Mouse (Mus musculus) right cerebral cortex, adult 18-20 months (tissue): ENCODE data around the gene Coq10b.
"Not testable (repeated sequence)": the region's sequence is repeated elsewhere in the genome, so short reads cannot be mapped to it uniquely, and the experiment has no call there.

Source experiments
- DNase-seq: peaks from one replicate; pipeline ENCODE4 v3.0.0; 2022; ENCODE audit warnings: mixed read lengths

Coq10b gene

DNA sequence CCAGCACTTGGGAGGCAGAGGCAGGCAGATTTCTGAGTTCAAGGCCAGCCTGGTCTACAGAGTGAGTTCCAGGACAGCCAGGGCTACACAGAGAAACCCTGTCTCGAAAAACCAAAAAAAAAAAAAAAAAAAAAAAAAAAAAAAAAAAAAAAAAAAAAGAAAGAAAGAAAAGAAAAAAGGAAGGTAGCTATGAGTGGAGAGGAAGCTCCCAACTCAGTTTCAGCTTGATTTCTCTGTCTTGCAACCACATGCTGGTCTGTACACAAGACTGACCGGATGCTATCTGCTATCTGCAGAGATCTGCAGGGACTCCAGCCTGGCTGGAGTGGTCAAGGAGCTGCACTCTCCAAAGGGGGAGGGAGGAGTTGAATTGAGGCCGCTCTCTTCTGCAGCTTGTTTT is 5.8 kb downstream of the Coq10b start:
- not testable (repeated sequence) for DNase-seq

GRCm38 (mm10) chr1:55061099-55061498 is 8.5 kb downstream of the Coq10b start:
- DNase-seq: no peak

DNA sequence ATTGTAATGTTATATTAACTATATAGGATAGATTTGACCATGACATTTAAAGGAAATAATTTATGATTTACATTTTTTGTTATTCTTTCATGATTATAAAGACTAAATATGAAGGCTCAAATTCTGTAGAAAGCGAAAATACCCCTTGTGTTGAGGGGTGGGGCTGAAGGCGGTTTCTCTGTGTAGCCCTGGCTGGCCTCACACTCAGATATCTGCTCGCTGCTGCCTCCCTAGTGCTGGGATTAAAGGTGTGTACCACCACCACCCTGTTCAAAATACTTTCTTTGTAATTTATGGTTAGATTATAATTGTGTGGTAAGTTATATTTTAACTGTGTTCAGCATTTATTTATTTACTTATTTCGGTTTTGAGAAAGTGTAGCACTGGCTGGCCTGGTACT is 9.2 kb downstream of the Coq10b start:
- no peak for DNase-seq

GRCm38 (mm10) chr1:55072328-55072727 is 19.8 kb downstream of the Coq10b start:
- DNase-seq: not testable (repeated sequence)

DNA sequence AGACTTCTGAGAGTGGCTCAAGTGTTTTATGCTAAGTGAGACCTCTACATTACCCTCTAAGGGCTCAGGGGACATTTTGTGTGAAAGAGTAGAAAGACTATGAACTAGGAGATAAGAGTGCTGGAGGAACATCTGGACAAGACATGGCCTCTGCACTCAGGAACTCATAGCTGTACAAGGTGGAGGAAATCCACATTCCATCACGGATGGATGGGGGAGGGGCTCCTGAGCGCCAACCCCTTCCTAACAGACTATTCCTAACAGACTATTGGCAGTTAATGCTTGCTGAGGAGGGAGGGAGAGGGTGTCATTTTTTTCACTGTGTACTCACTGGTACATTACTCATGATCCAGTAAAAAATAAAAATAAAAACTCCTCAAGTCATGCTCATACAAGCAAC is 22.2 kb downstream of the Coq10b start:
- no peak for DNase-seq

GRCm38 (mm10) chr1:55075652-55076394 is 23.3 kb downstream of the Coq10b start:
- DNase-seq: no peak

DNA sequence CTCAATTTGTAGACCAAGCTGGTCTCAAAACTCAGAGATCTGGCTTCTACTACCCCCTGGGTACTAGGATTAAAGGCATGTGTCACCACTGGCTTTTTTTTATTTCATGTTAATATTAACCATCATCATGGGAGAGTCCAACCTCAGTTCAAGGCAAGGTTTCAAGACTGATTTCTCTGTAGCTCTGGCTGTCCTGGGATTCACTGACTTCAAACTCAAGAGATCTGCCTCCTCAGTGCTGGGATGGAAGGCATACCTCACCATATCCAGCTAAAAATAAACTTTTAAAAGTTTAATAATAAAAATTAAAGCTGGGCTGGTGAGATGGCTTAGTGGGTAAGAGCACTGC is 23.8 kb downstream of the Coq10b start:
- no peak for DNase-seq

- no peak for DNase-seq
Observed at GRCm38 (mm10) chr1:55076849-55077516, 24.4 kb downstream of the Coq10b start.

DNA sequence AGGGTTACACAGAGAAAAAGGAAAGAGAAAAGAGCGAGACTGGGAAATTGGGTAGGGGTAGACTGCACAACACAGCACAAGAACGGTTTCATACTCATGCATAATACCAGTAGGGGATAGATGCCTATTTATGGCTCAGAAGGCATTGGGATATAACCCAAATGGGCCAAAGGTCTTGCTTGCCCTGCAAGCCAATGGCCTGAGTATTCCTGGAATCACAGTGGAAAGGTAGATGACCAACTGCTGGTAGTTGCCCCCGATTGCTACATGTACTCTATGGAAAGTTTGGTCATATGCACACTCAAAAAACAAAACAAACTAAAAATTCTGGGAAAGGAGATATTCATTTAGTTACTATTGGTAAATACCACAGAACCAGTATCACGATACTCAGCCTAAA is 27.1 kb downstream of the Coq10b start:
- DNase-seq: no peak

- no peak for DNase-seq
Observed at GRCm38 (mm10) chr1:55082106-55082505, 29.5 kb downstream of the Coq10b start.

GRCm38 (mm10) chr1:55085781-55086366 is 33.3 kb downstream of the Coq10b start:
- DNase-seq: no peak

DNA sequence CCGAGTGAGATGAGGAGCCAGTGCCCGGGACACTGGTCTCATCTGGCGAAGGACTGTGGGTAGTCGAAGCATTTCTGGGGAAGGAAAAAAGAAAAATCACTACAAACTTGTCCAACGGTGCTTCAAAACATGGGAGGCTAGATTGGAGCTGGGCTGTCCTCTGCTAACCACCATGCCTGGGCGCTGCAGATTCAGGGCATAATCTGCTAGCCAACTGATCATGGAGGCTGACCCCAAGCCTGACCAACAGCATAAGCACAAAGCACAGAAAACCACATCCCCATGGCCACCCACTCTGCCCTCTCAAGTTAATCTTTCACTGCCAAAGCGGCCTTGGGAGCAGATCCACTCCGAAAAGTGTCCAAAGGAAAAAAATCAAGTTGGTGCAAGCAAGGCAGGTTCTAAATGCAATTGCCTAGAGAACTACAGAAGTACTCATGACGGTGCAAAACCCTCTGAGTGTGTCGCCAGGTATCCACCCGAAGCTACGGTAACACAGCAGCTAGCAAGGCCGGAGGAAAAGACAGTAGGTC is 34.4 kb downstream of the Coq10b start:
- no peak for DNase-seq

GRCm38 (mm10) chr1:55087401-55087904 is 34.9 kb downstream of the Coq10b start:
- no peak for DNase-seq

DNA sequence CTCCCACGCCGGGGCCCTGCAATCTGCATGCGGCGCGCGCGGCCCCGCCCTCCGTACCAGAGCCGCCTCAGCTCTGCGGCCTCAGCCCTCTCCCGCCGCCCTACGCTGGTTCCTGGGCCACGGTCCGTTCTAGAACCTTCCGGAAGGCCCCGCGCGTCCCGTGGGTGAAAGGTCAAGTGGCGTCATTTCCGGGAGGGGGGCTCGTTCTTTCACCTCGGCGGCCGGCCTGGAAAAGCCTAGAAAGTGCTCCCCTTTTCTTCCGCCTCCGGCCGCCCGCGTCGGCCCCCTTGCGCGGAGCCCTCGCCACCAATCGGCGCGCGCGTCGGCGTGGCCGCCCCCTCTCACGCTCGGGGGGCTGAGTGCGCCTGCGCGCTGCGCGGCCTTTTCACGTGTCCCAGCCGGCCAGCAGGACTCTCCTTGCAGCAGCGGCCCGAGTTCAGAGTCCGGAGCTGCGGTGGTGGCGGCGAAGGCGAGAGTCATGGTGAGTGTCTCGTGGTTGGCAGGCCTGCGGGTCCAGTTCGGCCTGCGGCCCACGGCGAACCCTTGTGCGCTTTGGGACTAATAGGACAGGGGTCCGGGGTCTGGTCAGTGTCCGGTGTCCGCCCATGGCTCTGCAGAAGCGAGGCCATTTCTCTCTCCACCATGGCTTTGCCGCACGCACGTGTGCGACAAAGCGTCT is 35.5 kb downstream of the Coq10b start, which contains the start of the genes Hspe1 and Hspd1:
Gene Hspe1 (plus strand): TSS at position 201 of the 679 bp plus-strand sequence.
Gene Hspd1 (minus strand): TSS at position 312 of the 679 bp plus-strand sequence.
- peak; percentile 96 for DNase-seq

GRCm38 (mm10) chr1:55088611-55089497 is 36.3 kb downstream of the Coq10b start:
- no peak for DNase-seq

DNA sequence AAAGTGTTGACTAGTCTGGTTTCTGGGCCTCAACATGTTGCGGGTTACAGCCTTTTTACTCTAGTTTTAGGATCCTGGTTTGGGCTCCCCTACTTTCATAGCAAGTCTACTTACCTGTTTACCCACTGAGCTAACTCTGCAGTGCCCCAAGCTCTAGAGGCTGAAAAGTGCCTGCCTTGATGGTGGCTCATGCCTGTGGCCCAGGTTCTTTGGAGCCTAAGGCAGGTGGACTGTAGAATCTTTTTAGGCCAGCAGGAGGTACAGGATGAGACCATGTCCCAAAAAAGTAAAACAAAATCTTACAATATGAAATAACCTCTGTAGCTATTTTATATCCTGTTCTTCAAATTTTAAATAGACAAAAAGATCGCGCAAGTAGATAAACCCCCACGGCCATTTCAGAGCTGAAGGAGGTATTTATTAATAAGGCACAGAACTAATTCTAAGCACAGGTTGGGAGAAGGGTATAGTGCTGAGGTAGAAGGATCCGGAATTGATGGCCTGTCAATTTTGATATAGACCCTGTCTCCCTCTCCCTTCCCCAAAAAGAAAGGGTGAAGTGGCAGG is 37.0 kb downstream of the Coq10b start:
- DNase-seq: no peak

GRCm38 (mm10) chr1:55092056-55092455 is 39.5 kb downstream of the Coq10b start:
- DNase-seq: no peak

DNA sequence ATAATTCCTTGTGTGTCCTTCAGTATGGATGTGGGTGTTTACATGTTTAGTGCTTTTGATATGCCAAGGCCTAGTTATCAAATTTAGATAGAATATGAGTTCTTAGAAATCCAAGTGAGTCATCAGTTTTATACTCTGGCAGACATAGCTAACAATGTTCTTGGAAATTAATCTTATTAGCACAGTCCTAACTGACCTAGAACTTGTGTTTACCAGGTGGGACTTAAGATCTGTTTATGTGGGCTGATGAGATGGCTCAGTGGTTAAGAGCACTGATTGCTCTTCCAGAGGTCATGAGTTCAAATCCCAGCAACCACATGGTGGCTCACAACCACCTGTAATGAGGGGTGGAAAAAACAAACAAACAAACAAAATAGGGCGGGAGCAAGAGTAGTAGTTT is 39.9 kb downstream of the Coq10b start:
- DNase-seq: no peak

DNA sequence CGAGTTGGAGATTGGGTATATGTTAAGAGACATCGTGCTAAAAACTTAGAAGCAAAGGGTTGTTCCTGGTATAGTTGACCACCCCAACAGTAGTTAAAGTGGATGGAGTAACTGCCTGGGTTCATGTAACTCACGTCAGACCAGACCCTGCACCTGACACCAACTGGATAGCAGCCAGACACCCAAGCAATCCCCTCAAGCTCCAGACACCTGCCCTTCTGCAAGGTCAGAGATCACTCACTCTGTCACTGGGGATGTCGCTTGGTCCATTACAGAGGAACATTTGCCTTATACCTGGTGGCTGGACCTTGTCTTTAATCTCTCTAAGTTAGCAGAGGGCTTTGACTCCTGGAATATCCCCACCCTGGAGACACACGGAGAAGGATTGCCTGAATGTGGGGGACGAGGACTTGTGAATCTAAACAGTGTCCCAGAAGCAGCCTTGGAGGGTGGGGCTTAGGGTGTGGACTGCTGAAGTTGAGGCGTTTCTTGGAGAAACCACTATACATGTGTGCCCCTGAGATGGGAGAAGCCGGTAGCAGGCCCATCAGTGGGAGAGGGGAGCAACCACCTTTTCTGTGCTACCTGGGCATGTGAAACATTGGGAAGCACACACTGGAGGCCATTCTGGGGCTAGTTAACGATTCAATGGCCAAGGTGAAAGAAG is 54.5 kb downstream of the Coq10b start:
- DNase-seq: no peak

DNA sequence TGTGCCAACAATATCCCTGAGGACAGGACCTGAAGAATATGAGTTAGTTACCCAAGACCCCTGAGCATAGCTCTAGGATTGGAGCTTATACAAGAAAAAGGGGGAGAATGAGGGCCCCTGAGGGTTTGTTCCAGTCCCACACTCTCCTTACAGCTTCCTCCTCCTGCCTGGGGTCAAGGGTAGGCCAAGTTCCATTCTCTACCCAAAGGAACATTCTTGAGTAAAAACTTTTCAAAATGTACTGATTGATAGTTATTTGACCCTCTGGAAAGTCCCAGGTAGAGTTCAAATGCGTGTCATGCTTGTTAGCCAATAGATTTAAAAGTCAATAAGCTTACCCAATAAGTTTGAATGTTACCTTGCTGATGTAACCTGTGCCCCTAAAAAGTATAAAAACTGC is 55.1 kb downstream of the Coq10b start:
- DNase-seq: no peak

DNA sequence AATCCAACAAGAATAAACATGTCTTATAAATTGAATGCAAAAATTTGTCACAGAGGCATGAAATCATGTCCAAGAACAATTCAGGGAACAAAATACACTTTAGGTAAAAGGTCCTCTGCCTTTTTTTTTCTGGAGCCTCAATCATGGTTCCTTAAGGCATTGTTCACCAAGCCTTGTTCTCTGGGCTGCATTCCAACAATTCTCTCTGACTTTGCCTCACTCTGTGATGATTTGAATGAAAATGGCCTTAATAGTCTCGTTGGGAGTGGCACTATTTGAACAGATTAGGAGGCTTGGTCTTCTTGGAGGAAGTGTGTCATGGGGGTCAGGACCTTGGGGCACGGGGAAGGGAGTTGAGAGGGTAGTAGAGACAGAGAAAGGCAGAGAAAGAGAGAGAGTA is 55.9 kb downstream of the Coq10b start:
- no peak for DNase-seq
